Mouse (Mus musculus): Measurements from ENCODE around the gene Gm37240. TPM values are rescaled to one million over a fixed set of nuclear protein-coding genes. Genes with fewer than 3 reads are reported as not detected.

Gene Gm37240
- polyA plus RNA-seq, 1 experiment from 2014 or later, result 1.1 TPM

DNA sequence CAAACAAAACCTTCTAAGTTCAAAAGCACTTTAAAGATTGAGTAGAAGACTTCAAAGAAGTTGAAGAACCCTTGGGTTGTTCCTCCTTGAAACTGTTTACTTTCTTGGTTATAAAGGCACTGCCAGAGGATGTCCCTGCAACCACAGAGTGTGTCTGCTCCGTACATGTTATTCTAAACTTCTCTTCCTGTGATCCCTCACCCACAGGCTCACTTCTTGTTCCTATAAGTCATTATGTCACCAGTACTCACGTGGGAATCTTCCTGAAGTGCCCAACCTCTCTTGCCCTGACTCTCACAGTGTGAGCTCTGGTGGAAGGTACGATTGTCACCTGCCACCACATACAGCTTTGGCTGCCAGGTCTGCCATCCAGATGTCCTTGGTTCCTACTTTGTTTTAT, 1265.3 kb downstream of the Gm37240 start:
- no peaks in the 10 kb centered on the region for H3K4me1 ChIP-seq
- H3K9me3 ChIP-seq, result no peaks in the 10 kb centered on the region
- H3K4me2 ChIP-seq (replicated peaks), result no peak overlapping the region
- H3K9ac ChIP-seq, result no peak overlapping the region
- no peak overlapping the region for H3K27ac ChIP-seq
- 60% methylated on average over 3 of the region's 3 CpGs for whole genome bisulfite sequencing
- H3K4me3 ChIP-seq, result no peak overlapping the region
- ATAC-seq (ENCODE audit: low FRiP score, low read depth), result no peak
- no peaks in the 10 kb centered on the region for H3K27me3 ChIP-seq (replicated peaks)
- no peaks in the 10 kb centered on the region for H3K36me3 ChIP-seq

DNA sequence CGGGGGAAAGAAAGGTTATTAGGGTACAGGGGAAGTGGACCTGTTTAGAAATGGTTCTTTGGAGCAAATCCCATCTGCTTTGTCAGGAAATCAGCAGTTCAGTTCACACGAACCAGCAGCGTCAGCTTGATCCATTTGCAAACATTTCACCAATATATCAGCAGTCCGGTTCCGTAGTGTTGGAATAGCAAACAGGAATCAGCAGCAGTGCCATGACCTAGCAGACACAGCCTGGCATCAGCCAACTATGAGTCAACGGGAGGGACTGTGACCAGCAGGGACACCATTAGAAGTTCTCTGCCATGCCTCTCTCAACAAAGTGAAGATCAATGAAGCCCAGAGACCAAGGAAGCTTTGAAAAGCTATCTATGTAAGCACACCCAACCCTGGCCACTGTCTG, 1267.6 kb downstream of the Gm37240 start:
- H3K9me3 ChIP-seq, result no peaks in the 10 kb centered on the region
- H3K36me3 ChIP-seq, result no peaks in the 10 kb centered on the region
- WGBS, result 94% methylated on average over 6 of the region's 6 CpGs
- ATAC-seq (ENCODE audit: low FRiP score, low read depth), result no peak
- H3K4me2 ChIP-seq (replicated peaks), result no peak overlapping the region
- no peak overlapping the region for H3K27ac ChIP-seq
- H3K4me3 ChIP-seq, result no peak overlapping the region
- H3K9ac ChIP-seq, result no peak overlapping the region
- H3K27me3 ChIP-seq (replicated peaks), result no peaks in the 10 kb centered on the region
- H3K4me1 ChIP-seq, result no peaks in the 10 kb centered on the region

DNA sequence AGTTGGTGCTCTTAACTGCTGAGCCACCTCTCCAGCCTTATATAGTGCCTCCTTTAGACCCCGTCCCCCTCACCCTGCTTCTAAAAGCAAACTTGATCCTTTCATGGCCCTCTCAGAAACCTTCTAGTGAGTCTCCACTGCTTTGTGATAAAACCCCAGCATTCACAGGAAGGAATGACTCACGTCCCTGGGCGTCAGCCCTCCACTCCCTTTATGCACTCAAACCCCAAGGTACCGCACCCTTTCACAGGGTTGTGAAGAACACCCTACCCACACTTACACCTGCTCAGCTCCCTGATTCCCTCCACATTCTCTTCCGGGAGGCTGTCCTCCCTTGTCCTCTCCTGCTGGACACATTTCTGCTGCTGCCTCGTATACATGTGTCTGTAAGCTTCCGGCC, 1268.3 kb downstream of the Gm37240 start:
- Histone ChIP-seq H3K27me3 (replicated peaks) (no peaks in the 10 kb centered on the region), H3K4me2 (replicated peaks) (no peak overlapping the region)

DNA sequence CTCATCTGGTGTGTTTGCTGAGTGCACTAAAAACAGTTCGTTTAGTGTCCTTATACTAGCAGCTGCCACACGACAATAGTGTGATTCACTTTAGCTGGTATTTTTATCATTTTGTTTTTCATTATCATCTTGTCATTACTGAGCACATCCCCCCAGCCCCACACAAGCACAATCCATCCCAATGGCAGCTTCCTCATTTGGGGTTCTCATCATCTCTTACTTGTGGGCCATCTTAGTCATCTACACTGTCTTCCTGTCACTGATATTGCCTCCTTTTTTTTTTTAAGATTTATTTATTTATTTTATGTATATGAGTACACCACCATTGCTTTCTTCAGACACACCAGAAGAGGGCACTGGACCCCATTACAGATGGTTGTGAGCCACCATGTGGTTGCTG, 1268.7 kb downstream of the Gm37240 start:
- no peaks in the 10 kb centered on the region for H3K36me3 ChIP-seq
- H3K27ac ChIP-seq, result no peak overlapping the region
- ATAC-seq (ENCODE audit: low FRiP score, low read depth), result no peak
- no peaks in the 10 kb centered on the region for H3K4me1 ChIP-seq
- H3K9me3 ChIP-seq, result no peaks in the 10 kb centered on the region
- no peaks in the 10 kb centered on the region for H3K27me3 ChIP-seq (replicated peaks)
- no peak overlapping the region for H3K4me2 ChIP-seq (replicated peaks)
- WGBS, result 85% methylated on average over 2 of the region's 2 CpGs
- no peak overlapping the region for H3K4me3 ChIP-seq
- no peak overlapping the region for H3K9ac ChIP-seq

More for the DNA sequence above, 1268.3 kb downstream of the Gm37240 start:
- WGBS, result 97% methylated on average over 7 of the region's 7 CpGs
- Histone ChIP-seq H3K36me3 (no peaks in the 10 kb centered on the region), H3K4me1 (no peaks in the 10 kb centered on the region), H3K27ac (no peak overlapping the region), H3K9ac (no peak overlapping the region), H3K4me3 (no peak overlapping the region), H3K9me3 (no peaks in the 10 kb centered on the region)
- no peak for ATAC-seq (ENCODE audit: low FRiP score, low read depth)

- H3K27ac ChIP-seq, result no peak overlapping the region
- H3K36me3 ChIP-seq, result no peaks in the 10 kb centered on the region
- no peaks in the 10 kb centered on the region for H3K4me1 ChIP-seq
- WGBS, result 46% methylated on average over 7 of the region's 7 CpGs
- no peak overlapping the region for H3K4me3 ChIP-seq
- no peak for ATAC-seq (ENCODE audit: low FRiP score, low read depth)
- H3K4me2 ChIP-seq (replicated peaks), result no peak overlapping the region
- no peaks in the 10 kb centered on the region for H3K9me3 ChIP-seq
- H3K27me3 ChIP-seq (replicated peaks), result no peaks in the 10 kb centered on the region
- H3K9ac ChIP-seq, result no peak overlapping the region
Observed at GRCm38 (mm10) chr3:84615856-84616225, 1271.5 kb downstream of the Gm37240 start.

DNA sequence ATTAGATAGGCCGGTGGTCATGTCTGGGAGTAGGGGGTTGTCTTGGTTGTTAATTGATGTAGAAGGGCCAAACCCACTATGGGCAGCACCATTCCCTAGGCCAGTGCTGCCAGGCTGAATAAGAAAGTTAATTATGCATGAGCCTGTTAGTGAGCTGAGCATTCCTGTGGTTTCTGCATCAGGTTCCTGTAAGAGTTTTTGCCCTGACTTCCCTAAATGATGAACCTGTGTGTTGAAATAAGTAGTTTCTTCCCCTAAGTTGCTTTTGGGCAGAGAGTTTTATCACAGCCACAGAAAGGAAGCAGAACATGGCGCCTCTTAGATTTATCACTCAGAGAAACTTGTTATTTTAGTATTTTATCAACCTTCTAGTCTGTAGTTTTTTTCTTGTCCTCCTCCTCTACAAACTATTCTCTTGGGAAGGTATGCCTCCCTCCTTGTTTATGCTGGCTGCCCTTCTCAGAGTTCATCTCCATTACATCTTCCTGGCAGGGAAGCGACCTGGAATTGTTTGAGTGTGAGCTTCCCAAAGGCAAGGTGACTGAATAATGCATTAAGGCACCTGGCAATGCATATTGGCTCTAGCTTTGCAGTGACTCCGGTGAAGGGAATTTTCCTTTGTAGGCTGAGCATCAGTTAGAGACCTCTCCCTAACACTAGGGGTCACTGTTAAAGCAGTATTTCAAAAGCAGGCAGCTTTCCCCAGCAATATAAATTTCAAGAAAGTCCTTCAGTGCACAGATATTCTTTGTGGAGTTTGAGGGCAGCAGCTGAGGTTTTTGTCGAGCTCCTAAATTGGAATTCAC, 1272.1 kb downstream of the Gm37240 start:
- no peak overlapping the region for H3K9ac ChIP-seq
- WGBS, result 29% methylated on average over 5 of the region's 5 CpGs
- ATAC-seq (ENCODE audit: low FRiP score, low read depth), result no peak
- no peak overlapping the region for H3K4me2 ChIP-seq (replicated peaks)
- H3K36me3 ChIP-seq, result no peaks in the 10 kb centered on the region
- no peak overlapping the region for H3K27ac ChIP-seq
- no peak overlapping the region for H3K4me3 ChIP-seq
- H3K27me3 ChIP-seq (replicated peaks), result no peaks in the 10 kb centered on the region
- no peaks in the 10 kb centered on the region for H3K9me3 ChIP-seq
- no peaks in the 10 kb centered on the region for H3K4me1 ChIP-seq

DNA sequence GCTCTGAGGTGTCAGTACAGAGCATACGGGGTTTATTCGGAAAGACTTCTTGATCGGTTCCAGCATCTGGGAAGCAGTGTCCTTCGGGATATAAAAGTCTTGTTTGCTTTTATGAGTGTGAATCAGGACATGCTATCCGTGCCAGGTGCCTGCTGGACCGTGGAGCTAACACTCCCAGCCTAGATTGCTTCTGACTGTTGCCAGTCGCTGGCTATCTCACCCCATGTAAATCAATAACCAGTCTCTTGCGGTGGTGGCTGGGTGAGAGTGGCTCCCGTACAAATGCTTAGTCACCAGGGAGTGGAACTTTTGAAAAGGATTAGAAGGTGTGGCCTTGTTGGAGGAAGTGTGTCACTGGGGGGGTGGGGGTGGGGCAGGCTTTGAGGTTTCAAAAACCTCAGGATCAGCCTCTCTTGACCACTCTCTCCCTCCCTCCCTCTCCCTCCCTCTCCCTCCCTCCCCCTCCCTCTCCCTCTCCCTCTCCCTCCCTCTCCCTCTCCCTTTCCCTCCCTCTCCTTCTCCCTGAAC, 1277.1 kb downstream of the Gm37240 start:
- no peak overlapping the region for H3K4me2 ChIP-seq (replicated peaks)
- H3K4me1 ChIP-seq, result no peaks in the 10 kb centered on the region
- no peak for ATAC-seq (ENCODE audit: low FRiP score, low read depth)
- peaks cover 7% of the 10 kb centered on the region; the same call in 1 of the 2 replicates for H3K9me3 ChIP-seq
- 80% methylated on average over 9 of the region's 9 CpGs for WGBS
- no peak overlapping the region for H3K9ac ChIP-seq
- H3K27ac ChIP-seq, result no peak overlapping the region
- H3K27me3 ChIP-seq (replicated peaks), result no peaks in the 10 kb centered on the region
- no peaks in the 10 kb centered on the region for H3K36me3 ChIP-seq
- H3K4me3 ChIP-seq, result no peak overlapping the region

DNA sequence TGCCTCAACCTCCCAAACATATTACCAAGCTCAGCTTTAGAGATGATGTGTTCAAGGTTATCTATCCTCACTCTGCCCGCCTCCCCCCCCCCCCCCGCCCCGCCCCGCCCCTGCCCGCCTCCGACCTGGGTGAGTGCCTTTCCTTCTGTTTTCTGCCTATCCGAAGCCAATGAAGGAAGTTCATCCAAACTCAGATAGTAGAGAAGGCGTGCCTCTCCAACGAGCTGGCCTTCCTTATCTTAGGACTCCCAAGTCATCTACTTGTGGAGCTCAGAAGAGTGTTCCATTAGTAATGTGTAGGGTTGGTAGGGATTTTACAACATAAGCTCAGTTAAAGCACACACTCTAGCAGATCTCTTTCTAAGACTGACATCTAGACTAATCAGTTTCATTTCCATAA, 1284.1 kb downstream of the Gm37240 start:
- ATAC-seq (ENCODE audit: low FRiP score, low read depth), result no peak
- 74% methylated on average over 9 of the region's 9 CpGs for WGBS
- no peaks in the 10 kb centered on the region for H3K36me3 ChIP-seq
- H3K4me3 ChIP-seq, result no peak overlapping the region
- H3K4me1 ChIP-seq, result no peaks in the 10 kb centered on the region
- peaks cover 8% of the 10 kb centered on the region; the same call in 1 of the 2 replicates for H3K9me3 ChIP-seq
- H3K27me3 ChIP-seq (replicated peaks), result 0 out of 2 replicates have a peak, but pooled peaks cover under 1% of the 10 kb centered on the region
- H3K9ac ChIP-seq, result no peak overlapping the region
- H3K4me2 ChIP-seq (replicated peaks), result no peak overlapping the region
- H3K27ac ChIP-seq, result no peak overlapping the region

DNA sequence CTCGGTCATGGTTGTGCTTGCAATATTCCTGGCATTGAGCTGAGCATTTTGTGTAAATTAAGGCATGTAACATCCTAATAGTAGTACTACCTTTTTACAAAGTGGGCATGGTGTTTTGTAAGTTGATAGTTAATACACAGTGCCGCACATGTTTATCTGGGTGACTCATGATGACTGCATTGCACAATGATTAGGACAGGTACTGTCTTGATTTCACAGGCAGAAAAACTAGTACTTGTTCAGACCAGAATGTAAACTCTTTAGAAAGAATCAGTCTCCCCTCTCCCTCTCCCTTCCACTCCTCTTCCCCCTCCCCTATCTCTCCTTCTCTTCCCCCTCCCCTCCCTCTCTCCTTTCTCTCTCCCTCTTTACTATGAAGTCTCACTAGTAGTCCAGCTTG, 1284.6 kb downstream of the Gm37240 start:
- H3K36me3 ChIP-seq, result no peaks in the 10 kb centered on the region
- H3K27ac ChIP-seq, result no peak overlapping the region
- H3K4me2 ChIP-seq (replicated peaks), result no peak overlapping the region
- WGBS, result 92% methylated on average over 2 of the region's 2 CpGs
- no peak overlapping the region for H3K9ac ChIP-seq
- 0 out of 2 replicates have a peak, but pooled peaks cover 3% of the 10 kb centered on the region for H3K27me3 ChIP-seq (replicated peaks)
- peaks cover 8% of the 10 kb centered on the region; the same call in 1 of the 2 replicates for H3K9me3 ChIP-seq
- H3K4me1 ChIP-seq, result no peaks in the 10 kb centered on the region
- H3K4me3 ChIP-seq, result no peak overlapping the region
- no peak for ATAC-seq (ENCODE audit: low FRiP score, low read depth)

DNA sequence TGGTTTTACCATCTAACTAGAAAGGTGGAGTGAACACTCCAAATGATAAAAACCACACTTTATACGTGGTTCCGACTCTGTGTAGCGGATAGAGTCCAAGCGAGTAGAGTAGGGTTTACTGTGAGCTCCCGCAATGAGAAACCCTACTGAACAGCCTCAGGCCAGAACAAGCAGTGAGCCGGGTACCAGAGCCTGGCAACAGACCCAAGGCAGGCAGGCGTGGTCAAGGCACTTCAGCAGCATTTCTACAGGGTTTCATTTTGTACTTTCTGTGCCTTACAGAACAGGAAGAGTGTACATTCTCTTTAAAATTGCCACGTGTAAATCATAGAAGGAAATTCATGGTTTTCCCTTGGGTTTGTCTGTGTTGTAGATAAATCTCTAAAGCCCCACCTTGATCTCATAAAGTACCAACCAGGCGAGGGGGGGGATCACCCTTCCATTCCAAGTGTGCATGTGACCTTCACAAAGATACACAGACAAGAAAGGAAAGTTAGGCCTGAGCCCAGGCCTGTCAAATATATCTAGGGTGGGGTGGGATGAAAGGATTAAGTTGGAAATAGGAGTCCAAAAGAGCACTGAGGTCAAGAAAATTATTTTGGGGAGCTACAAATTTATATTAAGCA, 1285.3 kb downstream of the Gm37240 start:
- no peak overlapping the region for H3K9ac ChIP-seq
- no peaks in the 10 kb centered on the region for H3K36me3 ChIP-seq
- no peak overlapping the region for H3K27ac ChIP-seq
- no peak for ATAC-seq (ENCODE audit: low FRiP score, low read depth)
- no peak overlapping the region for H3K4me3 ChIP-seq
- peaks cover 8% of the 10 kb centered on the region; the same call in 1 of the 2 replicates for H3K9me3 ChIP-seq
- no peak overlapping the region for H3K4me2 ChIP-seq (replicated peaks)
- H3K4me1 ChIP-seq, result no peaks in the 10 kb centered on the region
- H3K27me3 ChIP-seq (replicated peaks), result 0 out of 2 replicates have a peak, but pooled peaks cover 3% of the 10 kb centered on the region
- WGBS, result 87% methylated on average over 9 of the region's 9 CpGs

DNA sequence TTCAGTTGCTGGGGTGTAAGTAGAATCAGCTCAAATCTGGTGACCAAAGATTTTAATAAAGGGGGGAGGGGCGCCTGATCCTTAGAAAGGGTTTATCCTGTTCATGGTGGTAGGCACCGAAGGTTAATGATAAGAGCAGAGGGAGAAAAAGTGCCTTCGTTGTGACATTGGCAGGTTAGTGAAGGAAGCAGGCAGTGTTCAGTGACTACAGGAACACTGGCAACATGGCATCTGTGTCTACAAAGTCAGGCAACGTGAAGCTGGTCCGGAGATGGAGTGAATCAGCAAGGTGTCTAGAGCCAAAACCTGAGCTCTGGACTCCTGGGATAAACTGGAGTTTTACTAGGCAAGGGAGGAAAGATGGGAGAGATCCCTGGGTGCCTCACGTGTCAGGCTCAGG, 1288.6 kb downstream of the Gm37240 start:
- no peak overlapping the region for H3K4me3 ChIP-seq
- H3K27me3 ChIP-seq (replicated peaks), result 0 out of 2 replicates have a peak, but pooled peaks cover 3% of the 10 kb centered on the region
- ATAC-seq (ENCODE audit: low FRiP score, low read depth), result no peak
- no peak overlapping the region for H3K27ac ChIP-seq
- no peaks in the 10 kb centered on the region for H3K36me3 ChIP-seq
- H3K4me2 ChIP-seq (replicated peaks), result no peak overlapping the region
- H3K4me1 ChIP-seq, result peaks cover 7% of the 10 kb centered on the region; the same call in 1 of the 2 replicates
- WGBS, result 91% methylated on average over 6 of the region's 6 CpGs
- H3K9ac ChIP-seq, result no peak overlapping the region
- H3K9me3 ChIP-seq, result no peaks in the 10 kb centered on the region

DNA sequence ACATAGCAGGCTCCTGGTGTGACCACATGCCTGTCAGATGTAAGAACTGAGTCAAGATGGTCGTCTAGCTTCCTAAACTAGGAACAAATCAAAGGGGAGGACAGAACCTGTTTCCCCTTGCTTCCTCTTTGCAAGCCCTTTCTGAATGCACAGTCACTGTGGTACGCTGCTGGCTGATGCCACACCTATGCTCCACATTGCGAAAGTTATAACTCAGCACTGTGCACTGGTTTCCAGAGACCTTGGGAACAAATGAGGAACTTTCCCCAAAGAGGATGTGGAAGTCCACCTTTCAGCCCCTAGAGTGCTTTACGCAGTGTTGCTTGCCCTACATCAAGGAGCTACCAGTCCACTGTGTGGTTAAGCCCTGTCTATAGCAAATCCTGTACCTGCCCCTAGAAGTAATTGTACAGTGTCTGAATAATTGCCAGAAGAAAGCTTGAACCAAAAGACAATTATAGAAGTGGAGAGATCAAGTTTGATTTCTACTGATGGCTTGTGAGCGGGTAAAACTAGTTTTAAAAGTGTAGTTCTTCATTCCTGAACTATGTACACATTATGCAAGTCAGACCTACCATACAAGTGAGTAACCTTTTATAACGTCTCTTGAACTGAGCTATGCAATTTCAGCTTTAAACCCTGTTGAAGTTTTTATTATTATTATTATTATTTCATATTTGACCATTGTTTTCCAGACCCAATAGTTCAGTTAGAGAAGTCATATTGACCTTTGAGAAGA, 1289.2 kb downstream of the Gm37240 start:
- Histone ChIP-seq H3K9ac (no peak overlapping the region), H3K27ac (no peak overlapping the region), H3K4me3 (no peak overlapping the region), H3K4me2 (replicated peaks) (no peak overlapping the region), H3K27me3 (replicated peaks) (0 out of 2 replicates have a peak, but pooled peaks cover 3% of the 10 kb centered on the region), H3K9me3 (no peaks in the 10 kb centered on the region), H3K36me3 (no peaks in the 10 kb centered on the region), H3K4me1 (peaks cover 7% of the 10 kb centered on the region; the same call in 1 of the 2 replicates)
- WGBS, result 88% methylated on average over 6 of the region's 6 CpGs
- ATAC-seq (ENCODE audit: low FRiP score, low read depth), result no peak

All from neural tube, embryonic 12.5 days (tissue).